Mouse (Mus musculus) C3H10T1/2 (cell line): Measurements from ENCODE around the gene 4930432K21Rik. TPM values are rescaled to one million over a fixed set of nuclear protein-coding genes. Genes with fewer than 3 reads are reported as not detected.

Source experiments
- polyA plus RNA-seq, 2 experiments: library from polyadenylated mRNA; unstranded; fragments of >200 nt; fragmentation: generic; extraction: Trizol; gene quantifications; one replicate each; pipeline ENCODE4 v1.2.1; 2012; ENCODE audit warnings: missing spikeins in 2 of 2

Gene 4930432K21Rik
- 1 to 10 TPM in 1 of 2 experiments, under 1 TPM in 1; 0.60 to 1.3 TPM for polyA plus RNA-seq

GRCm38 (mm10) chr8:84147769-84148530 is at the start of gene 4930432K21Rik, which contains the start of gene Cc2d1a:
TSS of gene 4930432K21Rik (plus strand) at chr8:84148025.
TSS of gene Cc2d1a (minus strand) at chr8:84147936.

GRCm38 (mm10) chr8:84104697-84105609 is 42.9 kb upstream of the 4930432K21Rik start, which contains the start of gene Dcaf15:
TSS of gene Dcaf15 (minus strand) at chr8:84104768.

GRCm38 (mm10) chr8:84125656-84126055 is 22.2 kb upstream of the 4930432K21Rik start, which contains the start of gene Podnl1:
TSS of gene Podnl1 (plus strand) at chr8:84125989.

GRCm38 (mm10) chr8:84185117-84185516 is 37.3 kb downstream of the 4930432K21Rik start, which contains the start of gene Nanos3:
TSS of gene Nanos3 (minus strand) at chr8:84185217.

Other genes starting within 250 kb of the 4930432K21Rik start
- 10 to 100 TPM in 1 of 2 experiments, 1 to 10 TPM in 1; 2.6 to 18.1 TPM for gene Adgrl1, start 247.9 kb upstream of the 4930432K21Rik start, polyA plus RNA-seq
- under 1 TPM; 0.02 to 0.17 TPM for gene Gm10644, start 192.8 kb upstream of the 4930432K21Rik start, polyA plus RNA-seq
- gene Asf1b, start 192.5 kb upstream of the 4930432K21Rik start, polyA plus RNA-seq = 10 to 100 TPM; 26.5 to 32.4 TPM
- gene Prkaca, start 175.0 kb upstream of the 4930432K21Rik start, polyA plus RNA-seq = 10 to 100 TPM; 46.8 to 89.9 TPM
- gene Samd1, start 150.4 kb upstream of the 4930432K21Rik start, polyA plus RNA-seq = 10 to 100 TPM; 23.7 to 43.3 TPM
- gene 1700067K01Rik, start 146.5 kb upstream of the 4930432K21Rik start, polyA plus RNA-seq = under 1 TPM; 0.08 to 0.60 TPM
- 1 to 10 TPM in 1 of 2 experiments, under 1 TPM in 1; 0.66 to 3.2 TPM for gene 2210011C24Rik, start 135.9 kb upstream of the 4930432K21Rik start, polyA plus RNA-seq
- under 1 TPM; 0.08 to 0.14 TPM for gene Palm3, start 126.6 kb upstream of the 4930432K21Rik start, polyA plus RNA-seq
- gene Il27ra, start 105.4 kb upstream of the 4930432K21Rik start, polyA plus RNA-seq = under 1 TPM in 1 of 2 experiments, not detected in 1; 0.01 TPM
- gene Rln3, start 103.0 kb upstream of the 4930432K21Rik start, polyA plus RNA-seq = not detected
- gene Gm10643, start 82.9 kb upstream of the 4930432K21Rik start, polyA plus RNA-seq = 1 to 10 TPM in 1 of 2 experiments, under 1 TPM in 1; 0.18 to 1.1 TPM
- 10 to 100 TPM in 1 of 2 experiments, 1 to 10 TPM in 1; 5.9 to 13.7 TPM for gene Rfx1, start 81.2 kb upstream of the 4930432K21Rik start, polyA plus RNA-seq
- gene Dcaf15, start 43.3 kb upstream of the 4930432K21Rik start, polyA plus RNA-seq = 10 to 100 TPM; 25.8 to 33.2 TPM
- gene Podnl1, start 22.0 kb upstream of the 4930432K21Rik start, polyA plus RNA-seq = 10 to 100 TPM in 1 of 2 experiments, 1 to 10 TPM in 1; 5.4 to 12.8 TPM
- 10 to 100 TPM; 37.0 to 44.8 TPM for gene Cc2d1a, start 89 bp upstream of the 4930432K21Rik start, polyA plus RNA-seq
- gene Nanos3, start 37.2 kb downstream of the 4930432K21Rik start, polyA plus RNA-seq = 1 to 10 TPM; 1.2 to 2.4 TPM
- gene Zswim4, start 89.0 kb downstream of the 4930432K21Rik start, polyA plus RNA-seq = 1 to 10 TPM; 3.2 to 8.1 TPM
- 100 to 1,000 TPM; 269 to 302 TPM for gene D8Ertd738e, start 101.7 kb downstream of the 4930432K21Rik start, polyA plus RNA-seq
- gene Mri1, start 109.3 kb downstream of the 4930432K21Rik start, polyA plus RNA-seq = 10 to 100 TPM; 12.3 to 34.7 TPM
- 10 to 100 TPM in 1 of 2 experiments, 1 to 10 TPM in 1; 4.9 to 18.8 TPM for gene Ccdc130, start 122.4 kb downstream of the 4930432K21Rik start, polyA plus RNA-seq
- 10 to 100 TPM in 1 of 2 experiments, 1 to 10 TPM in 1; 3.8 to 11.3 TPM for gene Cacna1a, start 240.4 kb downstream of the 4930432K21Rik start, polyA plus RNA-seq